Mouse (Mus musculus): ENCODE data around the gene Nudt17.
A peak's percentile ranks its signal among the peaks of the same experiment; 100 is the strongest.
"Not testable (repeated sequence)": the region's sequence is repeated elsewhere in the genome, so short reads cannot be mapped to it uniquely, and the experiment has no call there.

Gene Nudt17

GRCm38 (mm10) chr3:96704778-96705177 lies 3.6 kb downstream of the Nudt17 start:
- no peak for DNase-seq (ENCODE audit: low read depth, low spot score)

GRCm38 (mm10) chr3:96701003-96701402 lies 7.4 kb downstream of the Nudt17 start:
- no peak for DNase-seq (ENCODE audit: low read depth, low spot score)

- DNase-seq (ENCODE audit: low read depth, low spot score): no peak
Observed at GRCm38 (mm10) chr3:96700376-96700775, 8.0 kb downstream of the Nudt17 start.

- DNase-seq (ENCODE audit: low read depth, low spot score): no peak
Observed at GRCm38 (mm10) chr3:96698993-96699690, 9.2 kb downstream of the Nudt17 start.

- peak; percentile 55 for DNase-seq (ENCODE audit: low read depth, low spot score)
Observed at GRCm38 (mm10) chr3:96696766-96697732, 11.3 kb downstream of the Nudt17 start.

- no peak for DNase-seq (ENCODE audit: low read depth, low spot score)
Observed at GRCm38 (mm10) chr3:96696198-96696765, 12.1 kb downstream of the Nudt17 start, which contains the start of gene Pias3. Gene Pias3, plus strand, starts transcription at chr3:96696384.

GRCm38 (mm10) chr3:96693579-96693978 lies 14.8 kb downstream of the Nudt17 start:
- no peak for DNase-seq (ENCODE audit: low read depth, low spot score)

GRCm38 (mm10) chr3:96692506-96692905 lies 15.9 kb downstream of the Nudt17 start:
- DNase-seq (ENCODE audit: low read depth, low spot score): no peak

- no peak for DNase-seq (ENCODE audit: low read depth, low spot score)
Observed at GRCm38 (mm10) chr3:96690298-96690697, 18.1 kb downstream of the Nudt17 start.

GRCm38 (mm10) chr3:96688854-96689253 lies 19.5 kb downstream of the Nudt17 start:
- no peak for DNase-seq (ENCODE audit: low read depth, low spot score)

- not testable (repeated sequence) for DNase-seq (ENCODE audit: low read depth, low spot score)
Observed at GRCm38 (mm10) chr3:96686057-96686456, 22.3 kb downstream of the Nudt17 start.

- no peak for DNase-seq (ENCODE audit: low read depth, low spot score)
Observed at GRCm38 (mm10) chr3:96684822-96685156, 23.6 kb downstream of the Nudt17 start.

- no peak for DNase-seq (ENCODE audit: low read depth, low spot score)
Observed at GRCm38 (mm10) chr3:96684151-96684821, 24.1 kb downstream of the Nudt17 start.

- no peak for DNase-seq (ENCODE audit: low read depth, low spot score)
Observed at GRCm38 (mm10) chr3:96683496-96683895, 24.9 kb downstream of the Nudt17 start.

- no peak for DNase-seq (ENCODE audit: low read depth, low spot score)
Observed at GRCm38 (mm10) chr3:96680269-96680956, 27.9 kb downstream of the Nudt17 start.

GRCm38 (mm10) chr3:96679159-96679674 lies 29.1 kb downstream of the Nudt17 start:
- DNase-seq (ENCODE audit: low read depth, low spot score): no peak

GRCm38 (mm10) chr3:96678456-96678855 lies 29.9 kb downstream of the Nudt17 start:
- DNase-seq (ENCODE audit: low read depth, low spot score): no peak

- DNase-seq (ENCODE audit: low read depth, low spot score): no peak
Observed at GRCm38 (mm10) chr3:96675690-96676089, 32.7 kb downstream of the Nudt17 start.

GRCm38 (mm10) chr3:96675171-96675570 lies 33.2 kb downstream of the Nudt17 start:
- no peak for DNase-seq (ENCODE audit: low read depth, low spot score)

- no peak for DNase-seq (ENCODE audit: low read depth, low spot score)
Observed at GRCm38 (mm10) chr3:96674442-96674841, 33.9 kb downstream of the Nudt17 start.

- no peak for DNase-seq (ENCODE audit: low read depth, low spot score)
Observed at GRCm38 (mm10) chr3:96673514-96673913, 34.8 kb downstream of the Nudt17 start.
